Mouse (Mus musculus): ENCODE measurements around the gene Shc2.

The Shc2 gene

GRCm38 (mm10) chr10:79581501-79581900 is 56.2 kb downstream of the Shc2 start:
- DNase-seq (ENCODE audit: low spot score in 2 of 2) = no peak

- no peak for DNase-seq (ENCODE audit: low spot score in 2 of 2)
Measured at GRCm38 (mm10) chr10:79580811-79581210, 56.9 kb downstream of the Shc2 start.

- DNase-seq (ENCODE audit: low spot score in 2 of 2) = no peak
Measured at GRCm38 (mm10) chr10:79580356-79580755, 57.4 kb downstream of the Shc2 start.

- DNase-seq (ENCODE audit: low spot score in 2 of 2) = no peak
Measured at GRCm38 (mm10) chr10:79579781-79580180, 57.9 kb downstream of the Shc2 start.

- no peak for DNase-seq (ENCODE audit: low spot score in 2 of 2)
Measured at GRCm38 (mm10) chr10:79578891-79579290, 58.8 kb downstream of the Shc2 start.

GRCm38 (mm10) chr10:79578276-79578675 is 59.4 kb downstream of the Shc2 start:
- DNase-seq (ENCODE audit: low spot score in 2 of 2) = no peak

- DNase-seq (ENCODE audit: low spot score in 2 of 2) = no peak
Measured at GRCm38 (mm10) chr10:79577376-79577775, 60.3 kb downstream of the Shc2 start.

GRCm38 (mm10) chr10:79575754-79576153 is 62.0 kb downstream of the Shc2 start:
- no peak for DNase-seq (ENCODE audit: low spot score in 2 of 2)

- DNase-seq (ENCODE audit: low spot score in 2 of 2) = no peak
Measured at GRCm38 (mm10) chr10:79574796-79575195, 62.9 kb downstream of the Shc2 start.

GRCm38 (mm10) chr10:79574350-79574749 is 63.4 kb downstream of the Shc2 start:
- DNase-seq (ENCODE audit: low spot score in 2 of 2) = no peak

- no peak for DNase-seq (ENCODE audit: low spot score in 2 of 2)
Measured at GRCm38 (mm10) chr10:79573611-79574010, 64.1 kb downstream of the Shc2 start.

GRCm38 (mm10) chr10:79571314-79571713 is 66.4 kb downstream of the Shc2 start:
- no peak for DNase-seq (ENCODE audit: low spot score in 2 of 2)

GRCm38 (mm10) chr10:79569921-79570320 is 67.8 kb downstream of the Shc2 start:
- DNase-seq (ENCODE audit: low spot score in 2 of 2) = no peak

Data from frontal cortex, postnatal 36 days (tissue).